Mouse (Mus musculus): ENCODE data around the gene Lgals7.

Gene Lgals7

DNA sequence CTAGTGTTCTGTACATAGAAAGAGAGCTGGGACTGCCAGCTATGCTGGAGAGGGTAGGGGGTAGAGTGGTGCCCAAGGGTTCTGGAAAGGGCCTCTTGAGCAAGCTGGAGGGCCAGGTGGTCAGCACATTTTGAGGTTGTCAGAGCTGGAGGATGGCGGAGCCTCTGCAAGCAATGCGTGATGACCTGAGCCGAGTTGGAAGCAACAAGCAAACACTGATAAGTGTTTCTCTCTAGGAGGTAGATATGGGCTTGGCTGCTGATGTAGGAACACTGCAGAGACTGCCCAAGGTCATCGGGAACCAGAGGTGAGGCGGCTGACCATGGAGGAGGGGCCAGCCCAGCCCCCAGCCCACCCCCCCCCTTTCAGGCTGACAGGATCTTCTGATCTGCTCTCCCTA lies 32.7 kb upstream of the Lgals7 start:
- no peak for DNase-seq (ENCODE audit: low spot score in 2 of 2)

DNA sequence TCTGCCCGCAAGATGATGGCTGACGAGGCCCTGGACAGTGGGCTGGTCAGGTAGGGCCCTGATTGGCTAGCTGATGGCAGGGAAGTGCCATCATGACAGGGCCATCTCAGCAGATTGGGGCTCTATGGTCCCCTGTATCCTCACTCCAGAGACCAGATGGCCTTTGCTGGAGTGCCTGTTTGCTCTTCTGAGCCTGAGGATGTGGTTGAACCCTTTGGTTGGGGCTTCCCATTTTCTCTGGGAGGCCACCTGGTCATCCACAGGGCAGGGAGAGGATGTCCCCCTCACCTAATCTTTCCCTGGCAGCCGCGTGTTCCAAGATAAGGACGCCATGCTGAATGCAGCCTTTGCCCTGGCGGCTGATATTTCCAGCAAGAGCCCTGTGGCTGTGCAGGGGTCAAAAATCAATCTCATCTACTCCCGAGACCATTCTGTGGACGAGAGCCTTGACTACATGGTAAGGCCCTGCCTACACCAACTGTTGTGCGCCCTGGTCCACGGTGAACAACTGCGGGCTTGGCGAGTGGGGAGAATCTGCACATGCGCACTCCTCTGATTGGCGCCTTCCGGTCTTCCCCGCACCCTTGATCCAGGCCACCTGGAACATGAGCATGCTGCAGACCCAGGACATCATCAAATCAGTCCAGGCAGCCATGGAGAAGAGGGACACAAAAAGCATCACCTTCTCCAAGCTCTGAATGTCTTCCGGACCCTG lies 32.1 kb upstream of the Lgals7 start:
- no peak for DNase-seq (ENCODE audit: low spot score in 2 of 2)

- DNase-seq (ENCODE audit: low spot score in 2 of 2), result no peak
Measured at GRCm38 (mm10) chr7:28832137-28832536, 31.5 kb upstream of the Lgals7 start.

DNA sequence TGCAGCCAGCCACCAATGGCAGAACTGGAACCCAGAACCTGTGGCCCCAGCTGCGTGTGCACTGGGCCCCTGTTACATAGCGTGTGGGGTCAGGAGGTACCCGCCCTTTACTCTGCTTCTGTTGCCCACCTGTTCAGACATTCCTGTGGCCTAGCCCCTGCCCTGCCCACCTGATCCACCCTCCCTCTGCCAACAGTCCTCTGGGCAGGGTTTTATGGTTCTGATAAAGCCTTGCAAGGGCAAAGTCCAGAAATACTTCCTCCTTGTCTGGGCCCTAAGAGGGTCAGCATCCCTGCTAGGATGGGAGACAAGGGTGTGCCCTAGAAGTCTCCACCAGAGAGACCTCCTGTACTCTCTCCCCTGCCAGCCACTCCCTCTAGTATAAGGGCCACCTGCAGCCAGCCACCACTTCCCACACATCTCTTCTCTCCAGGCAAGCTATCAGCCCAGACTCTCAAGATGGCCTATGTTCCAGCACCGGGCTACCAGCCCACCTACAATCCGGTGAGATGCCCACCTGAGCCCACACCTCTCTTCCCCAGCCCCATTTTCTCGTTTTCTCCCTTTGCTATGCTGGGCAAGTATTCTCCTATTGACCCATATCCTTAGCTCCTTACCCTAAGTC lies 29.8 kb upstream of the Lgals7 start, which contains the start of gene Lgals4:
Lgals4 (plus strand) TSS at position 132 of the 625 bp plus-strand sequence.
- DNase-seq (ENCODE audit: low spot score in 2 of 2), result no peak

GRCm38 (mm10) chr7:28836936-28837335 lies 26.7 kb upstream of the Lgals7 start:
- no peak for DNase-seq (ENCODE audit: low spot score in 2 of 2)

DNA sequence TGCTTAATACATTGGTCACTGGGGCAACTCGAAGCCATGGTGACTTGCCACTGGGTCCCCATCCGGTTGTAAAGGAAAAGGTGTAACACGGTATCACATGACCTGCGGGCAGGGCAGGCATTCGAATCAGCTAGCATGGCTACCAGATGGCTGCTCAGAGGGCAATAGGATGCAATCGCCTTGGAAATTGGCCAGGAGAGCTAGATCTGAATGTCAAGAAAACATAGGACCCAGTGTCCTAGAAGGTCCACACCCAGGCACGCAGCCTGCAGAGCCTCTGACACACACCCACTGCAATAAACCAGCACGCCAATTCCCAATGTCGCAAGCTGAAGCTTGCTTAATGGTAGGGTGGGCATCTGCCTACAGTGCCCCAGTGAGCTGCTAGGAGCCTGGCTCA lies 25.3 kb upstream of the Lgals7 start:
- no peak for DNase-seq (ENCODE audit: low spot score in 2 of 2)

DNA sequence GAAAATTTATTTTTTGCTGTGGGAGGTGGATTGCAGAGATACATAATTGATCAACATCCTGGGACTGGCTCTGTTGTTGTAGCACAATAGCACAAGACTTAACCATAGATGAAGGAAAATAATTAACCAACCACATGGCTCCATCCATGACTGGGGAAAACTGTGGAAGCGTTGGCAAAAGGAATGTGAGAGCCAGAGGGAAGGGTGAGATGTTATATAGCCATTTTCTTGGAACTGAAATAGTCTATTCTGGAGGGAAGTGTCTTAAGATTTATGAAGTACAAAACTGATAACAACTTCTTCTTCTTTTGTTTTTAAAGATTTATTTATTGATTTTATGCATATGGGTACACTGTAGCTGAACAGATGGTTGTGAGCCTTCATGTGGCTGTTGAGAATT lies 16.4 kb upstream of the Lgals7 start:
- DNase-seq (ENCODE audit: low spot score in 2 of 2), result no peak

- no peak for DNase-seq (ENCODE audit: low spot score in 2 of 2)
Measured at GRCm38 (mm10) chr7:28849700-28850236, 13.9 kb upstream of the Lgals7 start.

- no peak for DNase-seq (ENCODE audit: low spot score in 2 of 2)
Measured at GRCm38 (mm10) chr7:28850642-28851041, 13.0 kb upstream of the Lgals7 start.

GRCm38 (mm10) chr7:28859953-28860352 lies 3.7 kb upstream of the Lgals7 start:
- DNase-seq (ENCODE audit: low spot score in 2 of 2), result no peak

- no peak for DNase-seq (ENCODE audit: low spot score in 2 of 2)
Measured at GRCm38 (mm10) chr7:28860898-28861297, 2.8 kb upstream of the Lgals7 start.

- no peak for DNase-seq (ENCODE audit: low spot score in 2 of 2)
Measured at GRCm38 (mm10) chr7:28862817-28863499, 695 bp upstream of the Lgals7 start.

GRCm38 (mm10) chr7:28864288-28864750 lies 666 bp downstream of the Lgals7 start:
- no peak for DNase-seq (ENCODE audit: low spot score in 2 of 2)

DNA sequence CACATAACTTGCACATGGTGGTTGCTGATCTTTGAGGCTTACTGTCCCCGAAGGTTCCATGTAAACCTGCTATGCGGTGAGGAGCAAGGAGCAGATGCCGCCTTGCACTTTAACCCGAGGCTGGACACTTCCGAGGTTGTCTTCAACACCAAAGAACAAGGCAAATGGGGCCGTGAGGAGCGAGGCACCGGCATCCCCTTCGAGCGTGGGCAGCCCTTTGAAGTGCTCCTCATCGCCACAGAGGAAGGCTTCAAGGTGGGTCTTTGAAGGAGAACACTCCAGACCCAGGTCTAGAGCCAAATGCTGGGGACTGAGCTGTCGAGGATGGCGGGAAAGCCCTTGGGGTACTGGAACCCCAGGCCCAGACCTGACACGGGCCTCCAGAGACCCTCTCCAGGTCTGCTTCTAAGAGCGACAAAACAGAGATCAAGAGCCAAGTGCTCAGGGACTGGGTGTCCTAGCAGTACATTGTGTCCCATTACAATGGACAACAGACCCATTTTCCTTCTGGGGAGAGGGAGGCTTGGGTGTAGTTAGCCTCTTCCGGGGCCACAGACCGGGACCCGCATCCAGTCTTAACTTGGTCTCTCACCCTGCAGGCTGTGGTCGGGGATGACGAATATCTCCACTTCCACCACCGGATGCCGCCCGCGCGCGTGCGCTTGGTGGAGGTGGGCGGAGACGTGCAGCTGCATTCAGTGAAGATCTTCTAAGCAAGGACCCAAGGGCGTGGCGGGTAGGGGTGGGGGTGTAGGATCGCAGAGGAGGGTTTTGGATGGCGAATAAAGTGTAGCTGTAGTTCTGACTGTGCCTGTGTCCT lies 2.0 kb downstream of the Lgals7 start:
- peak; percentile 75 to 83 for DNase-seq (ENCODE audit: low spot score in 2 of 2)

GRCm38 (mm10) chr7:28866769-28867507 lies 3.3 kb downstream of the Lgals7 start:
- DNase-seq (ENCODE audit: low spot score in 2 of 2), result no peak

DNA sequence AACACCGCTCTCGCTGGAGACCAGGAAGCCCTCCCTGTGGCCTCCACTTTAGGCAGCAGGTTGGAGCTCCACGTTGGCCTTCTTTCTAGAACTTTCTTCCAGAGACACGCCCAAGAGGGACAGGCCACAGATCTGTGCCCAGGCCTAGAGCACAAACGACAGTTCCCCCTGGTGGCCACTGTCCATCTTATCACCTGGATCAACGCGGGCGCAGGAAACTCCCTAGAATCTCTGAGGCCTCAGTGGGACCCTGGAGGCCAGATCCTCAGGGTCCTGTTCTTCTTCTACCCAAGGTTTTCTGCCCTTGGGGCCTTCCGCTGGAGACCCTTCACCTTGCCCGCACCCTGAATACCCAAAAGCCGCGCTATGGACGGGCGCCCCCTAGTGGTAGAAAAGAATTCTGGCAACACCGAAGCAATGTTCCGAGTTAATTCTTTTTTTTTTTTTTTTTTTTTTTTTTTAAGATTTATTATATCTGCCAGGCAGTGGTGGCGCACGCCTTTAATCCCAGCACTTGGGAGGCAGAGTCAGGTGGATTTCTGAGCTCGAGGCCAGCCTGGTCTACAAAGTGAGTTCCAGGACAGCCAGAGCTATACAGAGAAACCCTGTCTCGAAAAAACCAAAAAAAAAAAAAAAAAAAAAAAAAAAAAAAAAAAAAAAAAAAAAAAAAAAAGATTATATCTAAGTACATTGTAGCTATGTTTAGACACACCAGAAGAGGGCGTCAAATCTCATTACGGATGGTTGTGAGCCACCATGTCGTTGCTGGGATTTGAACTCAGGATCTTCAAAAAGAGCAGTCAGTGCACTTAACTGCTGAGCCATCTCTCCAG lies 4.1 kb downstream of the Lgals7 start:
- peak; percentile 45 to 71 for DNase-seq (ENCODE audit: low spot score in 2 of 2)

DNA sequence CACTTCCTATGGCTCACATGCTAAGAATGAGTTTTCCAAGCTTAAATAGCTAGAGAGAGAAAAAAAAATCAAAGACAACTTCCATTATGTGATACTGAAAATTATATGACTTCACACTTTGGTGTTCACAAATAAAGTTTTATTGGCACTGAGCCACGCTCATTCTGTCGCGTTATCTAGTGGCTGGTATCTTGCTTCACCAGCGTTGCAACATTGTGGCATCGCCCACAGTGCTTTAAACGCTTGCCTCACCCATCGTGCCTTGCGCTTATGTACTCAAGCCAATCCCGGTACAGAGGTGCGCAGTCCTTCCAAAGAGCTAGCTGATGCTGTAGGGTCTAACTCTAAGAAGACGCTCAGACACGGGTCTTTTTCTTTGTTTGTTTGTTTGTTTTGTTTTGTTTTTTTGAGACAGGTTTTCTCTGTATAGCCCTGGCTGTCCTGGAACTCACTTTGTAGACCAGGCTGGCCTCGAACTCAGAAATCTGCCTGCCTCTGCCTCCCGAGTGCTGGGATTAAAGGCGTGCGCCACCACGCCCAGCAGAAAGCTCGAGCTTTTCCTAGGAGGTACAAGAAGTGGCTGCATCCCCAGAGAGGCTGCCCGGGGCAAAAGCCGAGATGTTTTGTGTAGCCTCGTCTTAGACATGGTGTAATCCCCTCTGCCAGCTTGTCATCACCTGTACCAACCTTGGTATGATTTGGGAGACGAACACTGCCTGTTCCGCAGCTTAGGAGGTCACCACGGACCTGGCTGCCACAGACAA lies 7.4 kb downstream of the Lgals7 start:
- DNase-seq (ENCODE audit: low spot score in 2 of 2), result no peak

- no peak for DNase-seq (ENCODE audit: low spot score in 2 of 2)
Measured at GRCm38 (mm10) chr7:28874565-28874964, 10.9 kb downstream of the Lgals7 start.

DNA sequence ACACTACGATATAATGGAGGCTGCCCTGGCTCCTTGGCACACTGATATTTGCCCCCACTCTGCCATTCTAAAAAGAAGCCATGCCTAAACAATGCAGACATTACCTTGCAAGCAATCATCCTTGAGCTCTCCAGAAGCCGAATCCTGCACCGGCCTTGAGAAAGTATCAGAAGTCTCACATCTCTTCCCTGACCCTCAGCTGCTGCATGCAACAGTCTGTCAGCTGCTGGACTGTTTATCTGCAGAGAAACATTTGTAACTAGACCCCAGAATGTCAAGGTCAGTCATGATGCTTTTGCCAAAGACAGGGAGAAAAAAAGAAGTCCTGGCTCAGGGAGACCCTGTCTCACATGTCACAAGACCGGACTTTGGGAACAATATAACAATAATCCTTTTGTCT lies 12.4 kb downstream of the Lgals7 start:
- no peak for DNase-seq (ENCODE audit: low spot score in 2 of 2)
